Mouse (Mus musculus): ENCODE results near the gene Pofut2.

GRCm38 (mm10) chr10:77210666-77211065 lies 48.4 kb upstream of the Pofut2 start:
- TF ChIP-seq CTCF (IDR thresholded peaks at IDR 0.05; ENCODE audit: extremely low read depth, insufficient read depth, insufficient read length, insufficient replicate concordance) (no peak), POLR2A (IDR thresholded peaks at IDR 0.05; ENCODE audit: low read depth, low read length) (no peak)
